Mouse (Mus musculus): ENCODE results near the gene Apbb1ip.

Apbb1ip gene

DNA sequence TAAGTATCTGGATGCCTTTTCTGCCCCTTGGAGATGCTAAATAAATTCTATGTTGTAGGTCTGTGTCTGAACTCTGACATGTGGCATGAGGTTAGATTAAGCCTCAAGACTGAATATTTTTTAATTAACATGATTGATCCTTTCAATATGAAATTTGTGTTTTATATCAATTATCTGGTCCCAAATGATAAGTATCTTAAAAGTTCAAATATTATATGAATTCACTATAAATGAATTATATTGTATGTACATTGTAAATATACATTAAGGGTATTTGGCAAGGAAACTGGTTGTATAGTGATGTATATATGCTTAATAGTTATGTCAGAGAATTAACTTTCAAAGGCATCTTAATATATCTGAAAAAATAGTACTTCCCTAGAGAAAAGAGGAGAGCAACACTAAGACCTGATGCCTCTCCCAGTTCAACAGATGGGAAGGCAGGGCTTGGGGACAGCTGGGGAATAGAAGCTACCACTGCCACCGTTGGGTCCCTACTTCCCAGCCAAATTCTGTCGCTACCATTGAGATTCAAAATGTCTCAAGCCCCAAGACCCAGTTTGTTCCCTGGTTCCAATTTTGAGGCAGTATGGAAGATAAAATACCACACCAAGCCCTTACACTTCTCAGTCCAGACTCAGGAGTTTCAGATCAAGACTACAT is 2.8 kb downstream of the Apbb1ip start:
- no peak for DNase-seq

DNA sequence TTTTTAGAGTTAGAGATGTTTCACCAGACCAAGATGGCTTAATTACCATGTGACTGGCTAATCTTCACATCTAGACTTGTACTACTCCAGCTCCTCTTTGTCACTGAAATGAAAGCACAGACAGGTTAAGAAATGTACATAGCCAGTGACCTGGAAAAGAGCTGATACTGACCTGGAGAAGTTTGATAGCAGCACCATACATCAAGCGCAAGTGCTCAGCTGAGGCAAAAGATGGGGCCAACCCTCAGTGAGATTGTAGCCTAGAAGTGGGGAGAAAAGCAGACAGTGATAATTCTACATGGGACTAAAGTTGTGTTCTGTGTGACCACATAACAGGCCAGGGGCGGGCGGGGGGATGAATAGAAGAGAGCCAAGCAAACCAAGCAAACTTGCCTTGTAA is 3.9 kb downstream of the Apbb1ip start:
- no peak for DNase-seq

DNA sequence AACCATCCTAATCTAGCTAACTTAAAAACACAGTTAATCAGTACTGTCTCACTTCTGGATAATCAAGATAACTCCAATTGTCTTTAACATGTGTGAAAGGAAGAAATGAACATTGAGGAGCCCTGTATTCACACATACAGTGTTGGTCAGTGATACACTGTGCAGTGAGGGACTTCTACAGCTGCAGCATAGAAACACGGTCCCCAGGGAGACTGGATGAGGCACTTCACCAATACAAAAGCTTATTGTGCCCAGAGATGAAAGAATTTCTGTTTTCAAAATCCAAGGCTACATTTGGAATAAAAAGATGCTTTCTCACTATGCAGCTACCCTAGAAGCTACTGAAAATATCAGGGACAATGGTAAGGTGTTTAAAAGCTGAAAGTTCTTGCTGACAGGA is 7.0 kb downstream of the Apbb1ip start:
- DNase-seq: no peak

DNA sequence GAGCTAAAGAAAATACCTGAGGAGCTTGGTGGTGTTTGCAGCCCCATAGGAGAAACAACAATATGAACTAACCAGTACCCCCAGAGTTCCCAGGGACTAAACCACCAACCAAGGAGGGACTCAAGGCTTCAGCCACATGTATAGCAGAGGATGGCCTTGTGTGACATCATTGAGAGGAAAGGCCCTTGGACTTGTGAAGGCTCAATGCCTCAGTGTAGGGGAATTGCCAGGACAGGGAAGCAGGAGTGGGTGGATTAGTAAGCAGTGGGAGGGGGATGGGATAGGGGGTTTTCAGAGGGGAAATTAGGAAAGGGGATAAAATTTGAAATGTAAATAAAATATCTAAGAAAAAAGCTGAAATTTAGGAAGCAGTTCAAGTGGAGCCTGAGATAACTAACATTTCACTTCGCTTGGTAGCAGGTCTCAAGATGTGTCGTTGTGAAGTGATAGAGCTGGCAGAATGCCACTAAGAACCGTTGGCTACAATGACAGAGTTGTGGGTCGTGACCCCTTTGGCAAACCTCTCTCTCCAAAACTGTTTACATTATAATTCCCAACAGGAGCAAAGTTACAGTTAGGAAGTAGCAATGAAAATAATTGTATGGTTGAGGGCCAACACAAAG is 7.6 kb downstream of the Apbb1ip start:
- DNase-seq: no peak

DNA sequence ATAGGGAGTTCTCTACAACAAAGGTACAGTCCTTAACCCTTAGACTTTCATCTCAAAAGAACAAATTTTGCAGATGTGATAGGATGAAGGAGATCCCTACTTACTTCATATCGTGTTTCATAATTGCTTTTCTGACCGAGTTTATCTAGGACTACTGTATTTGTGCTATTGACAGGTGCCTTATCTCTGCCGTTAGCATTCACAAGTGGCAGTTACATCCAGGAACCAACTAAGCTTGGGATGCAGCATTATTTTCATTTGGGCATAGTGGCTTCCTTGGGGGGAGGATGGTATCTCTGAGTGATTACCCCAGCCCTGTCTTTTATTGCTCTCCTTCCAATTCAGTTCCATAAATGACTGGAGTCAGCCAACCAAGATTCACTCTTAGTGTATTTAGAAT is 8.2 kb downstream of the Apbb1ip start:
- no peak for DNase-seq

DNA sequence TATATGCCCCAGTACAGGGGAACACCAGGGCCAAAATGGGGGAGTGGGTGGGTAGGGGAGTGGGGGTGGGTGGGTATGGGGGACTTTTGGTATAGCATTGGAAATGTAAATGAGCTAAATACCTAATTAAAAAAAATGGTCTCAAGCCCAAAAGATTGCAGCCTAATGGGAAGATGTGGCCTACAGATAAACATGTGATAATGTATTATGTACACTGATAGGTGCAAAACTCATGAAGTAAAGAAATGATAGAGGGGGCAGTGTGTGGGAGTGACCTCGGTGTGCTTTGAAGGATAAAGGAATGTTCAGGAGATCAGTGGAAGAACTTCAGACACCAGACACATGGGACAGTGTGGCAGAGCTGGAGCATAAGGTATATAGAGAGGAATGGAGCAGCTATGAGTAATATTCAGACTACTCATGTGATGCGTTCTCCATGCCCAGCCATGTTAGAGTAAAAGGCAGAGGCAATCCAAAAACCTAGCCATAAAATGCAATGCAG is 9.3 kb downstream of the Apbb1ip start:
- no peak for DNase-seq

DNA sequence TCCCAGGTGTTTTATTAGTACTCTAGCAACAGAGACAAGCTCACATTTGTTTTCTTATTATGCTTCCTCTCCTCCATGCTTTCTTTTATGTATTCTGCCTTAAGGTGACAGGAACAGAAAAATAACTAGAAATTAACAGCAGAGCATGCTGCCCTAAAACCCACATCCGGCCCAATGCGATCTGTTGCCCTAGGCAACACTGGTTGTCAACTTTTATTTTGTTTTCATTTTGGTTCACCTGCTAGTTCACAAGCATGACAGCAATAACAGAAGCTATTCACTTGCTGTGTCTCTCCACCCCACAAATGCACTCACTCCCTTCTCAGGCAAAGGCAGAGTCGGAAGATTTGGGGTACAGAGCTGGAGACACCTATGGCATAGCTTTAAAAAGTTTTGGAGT is 10.3 kb downstream of the Apbb1ip start:
- DNase-seq: peak; percentile 83 to 87

DNA sequence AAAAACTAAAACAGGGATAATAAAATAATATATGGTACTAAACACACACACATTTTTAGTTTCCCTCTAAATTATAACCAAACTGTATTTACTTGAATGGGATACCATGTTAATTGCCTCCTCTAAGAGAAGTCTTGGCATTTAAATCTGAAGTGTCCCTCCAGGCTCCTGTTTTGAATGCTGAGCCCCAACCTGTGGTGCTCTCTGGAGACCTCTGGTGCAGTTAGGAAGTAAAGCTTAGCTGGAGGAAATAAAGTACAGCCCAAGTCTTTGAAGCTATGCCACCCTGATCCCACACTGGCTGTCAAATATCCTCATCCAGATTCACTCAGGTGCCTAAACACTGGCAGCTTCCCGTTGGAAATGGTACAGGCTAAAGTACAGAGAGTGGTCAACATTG is 10.9 kb downstream of the Apbb1ip start:
- DNase-seq: peak in 1 of 2 experiments; percentile 33

DNA sequence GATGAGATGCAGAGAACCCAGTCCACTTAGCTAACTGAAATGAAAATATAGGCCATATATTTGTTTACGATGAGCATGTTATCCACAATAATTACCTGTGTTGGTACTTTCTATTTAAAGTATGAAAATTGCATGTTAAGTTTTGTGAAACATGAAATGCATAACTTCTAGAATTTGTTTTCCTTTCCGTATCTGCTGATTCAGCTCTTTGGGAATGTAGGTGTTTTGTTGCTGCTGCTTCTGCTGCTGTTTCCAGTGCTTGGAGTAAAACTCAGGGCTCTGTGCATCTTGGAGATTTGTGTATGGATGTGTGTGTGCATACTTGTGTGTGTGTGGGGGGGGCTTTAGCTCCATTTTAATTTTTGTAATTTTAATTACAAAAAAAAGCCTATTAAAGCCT is 14.8 kb downstream of the Apbb1ip start:
- no peak for DNase-seq

DNA sequence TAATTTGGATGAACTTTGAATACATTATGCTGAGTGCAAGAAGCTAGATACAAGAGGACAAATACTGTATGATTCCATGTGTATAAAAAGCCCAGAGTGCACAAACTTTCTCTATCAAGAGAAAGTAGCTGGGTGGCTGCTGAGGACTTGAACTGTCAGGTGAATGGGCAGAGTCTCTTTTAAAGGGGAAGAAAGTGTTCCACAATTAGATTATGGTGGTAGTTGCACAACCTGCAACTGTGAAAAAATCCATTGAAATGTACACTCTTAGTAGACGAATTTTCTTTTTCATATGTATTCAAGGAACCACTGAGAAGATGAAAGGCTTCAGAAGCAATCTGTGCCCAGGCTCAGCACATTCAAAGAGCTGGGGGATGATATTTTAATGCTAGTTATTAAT is 15.7 kb downstream of the Apbb1ip start:
- DNase-seq: no peak

DNA sequence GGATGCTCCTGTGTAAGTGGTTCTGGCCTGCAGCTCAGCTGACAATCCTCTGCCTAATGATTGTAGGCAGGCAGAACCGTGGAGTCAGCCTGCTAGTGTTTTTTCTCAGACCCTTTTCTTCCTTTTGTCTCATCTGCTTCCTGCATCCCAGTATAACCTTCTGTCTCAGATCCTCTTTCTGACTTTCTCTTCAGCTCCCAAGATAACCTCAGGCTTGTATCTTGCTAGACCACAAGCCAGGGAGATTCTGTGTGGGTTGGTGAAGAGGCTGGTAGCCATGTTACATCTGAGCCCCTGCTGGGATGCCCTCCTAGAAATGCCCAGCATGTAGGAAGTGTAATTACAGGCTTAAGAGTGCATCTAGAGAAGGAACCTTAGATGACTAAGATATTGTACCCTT is 16.5 kb downstream of the Apbb1ip start:
- no peak for DNase-seq

DNA sequence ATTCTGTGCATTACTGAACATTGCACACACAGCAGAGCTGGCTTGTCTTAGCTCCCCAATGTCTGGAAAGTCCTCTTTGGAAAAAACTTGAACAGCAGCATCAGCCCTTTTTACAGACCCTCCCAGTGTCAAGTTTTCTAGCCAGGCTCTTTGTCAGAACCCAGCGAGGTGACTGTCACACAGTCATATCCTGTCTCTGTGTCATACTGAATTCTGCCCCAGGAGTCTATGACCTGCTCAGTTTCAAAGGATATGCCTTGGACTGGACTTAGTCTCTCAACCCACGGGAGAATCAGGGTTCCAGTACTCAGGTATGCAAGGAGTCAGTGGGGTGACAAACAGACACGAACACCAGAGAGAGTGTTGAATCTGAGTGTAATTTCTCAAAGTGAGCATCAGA is 21.2 kb downstream of the Apbb1ip start:
- no peak for DNase-seq

DNA sequence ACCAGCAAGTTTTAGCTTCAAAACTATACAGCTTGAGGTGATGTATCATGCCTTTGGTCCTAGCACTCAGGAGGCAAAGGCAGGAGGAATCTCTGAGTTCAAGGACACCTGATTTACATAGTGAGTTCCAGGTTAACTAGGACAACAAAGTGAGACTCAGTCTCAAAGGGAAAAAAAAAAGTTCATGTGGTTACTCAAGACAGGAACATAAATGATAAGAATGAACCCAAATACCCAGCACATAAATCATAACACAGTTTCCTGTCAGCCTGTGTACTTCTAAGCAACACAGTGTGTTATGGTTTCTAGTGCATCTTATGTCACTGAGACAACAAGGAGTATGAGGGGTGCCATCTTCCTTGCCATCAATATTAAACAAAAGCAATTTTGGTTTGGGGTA is 22.6 kb downstream of the Apbb1ip start:
- DNase-seq: no peak

DNA sequence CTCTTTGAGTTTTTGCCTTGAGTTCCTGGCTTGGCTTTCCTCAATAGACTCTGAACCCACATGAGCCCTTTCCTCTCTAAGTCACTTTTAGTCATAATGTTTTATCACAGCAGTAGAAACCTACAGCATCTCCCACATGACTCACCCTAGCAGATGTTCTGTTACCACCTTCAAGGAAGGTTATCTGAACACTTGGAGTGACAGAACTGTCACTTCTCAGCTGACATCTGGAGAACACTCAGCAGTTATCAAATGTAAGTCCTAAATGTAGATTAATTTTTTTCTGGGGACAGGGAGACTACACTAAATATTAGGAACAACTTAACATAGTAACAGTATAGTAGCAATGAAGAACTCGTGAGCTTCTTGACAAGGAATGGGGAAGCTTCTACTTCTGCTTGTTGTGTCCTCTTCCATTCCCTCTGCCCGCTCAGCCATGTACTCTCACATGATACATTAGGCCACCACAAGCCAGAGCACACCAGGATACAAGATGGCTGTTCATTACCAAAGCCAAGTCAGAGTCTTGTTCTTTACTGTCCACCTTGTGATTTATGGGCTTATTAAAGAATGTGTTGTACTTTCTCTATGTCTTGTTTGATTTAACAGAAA is 25.6 kb downstream of the Apbb1ip start:
- DNase-seq: peak; percentile 54 to 63

DNA sequence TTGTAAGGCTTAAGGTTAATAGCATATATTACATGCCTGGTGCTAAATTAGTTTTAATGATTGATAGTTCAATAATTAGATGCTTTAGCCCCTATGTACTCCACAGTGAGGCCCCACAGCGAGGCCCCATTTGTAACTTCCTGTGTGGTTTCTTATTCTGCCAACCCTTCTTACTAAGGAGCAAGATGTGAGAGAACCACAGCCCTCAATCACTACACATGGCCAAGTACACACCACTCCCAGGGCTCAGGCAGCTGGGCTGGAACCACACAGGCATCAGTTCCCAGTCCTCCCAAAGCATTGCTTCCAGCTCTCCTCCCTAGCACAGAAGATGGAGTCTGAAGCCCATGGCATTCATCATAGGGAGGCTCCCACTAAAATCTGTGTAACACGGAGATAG is 31.7 kb downstream of the Apbb1ip start:
- DNase-seq: peak; percentile 37 to 47

DNA sequence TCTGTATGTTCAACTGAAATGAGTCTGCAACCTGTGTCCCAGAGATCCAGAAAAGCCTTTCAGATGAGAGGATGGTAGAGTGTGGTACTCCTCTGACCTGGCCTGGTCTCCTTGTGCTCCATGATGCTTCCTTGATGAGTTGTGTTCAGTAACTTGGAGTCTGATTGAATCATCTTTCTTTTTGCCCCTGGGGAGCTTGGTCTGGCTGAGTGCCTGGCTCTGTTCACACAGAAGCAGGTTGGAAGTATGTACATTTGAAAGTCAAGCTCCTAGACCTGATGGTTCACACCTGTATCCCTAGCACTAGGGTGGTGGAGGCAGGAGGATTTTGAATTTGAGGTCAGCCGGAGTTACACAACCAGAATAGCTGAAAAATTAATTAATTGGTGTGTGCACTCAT is 32.7 kb downstream of the Apbb1ip start:
- peak; percentile 35 to 42 for DNase-seq

DNA sequence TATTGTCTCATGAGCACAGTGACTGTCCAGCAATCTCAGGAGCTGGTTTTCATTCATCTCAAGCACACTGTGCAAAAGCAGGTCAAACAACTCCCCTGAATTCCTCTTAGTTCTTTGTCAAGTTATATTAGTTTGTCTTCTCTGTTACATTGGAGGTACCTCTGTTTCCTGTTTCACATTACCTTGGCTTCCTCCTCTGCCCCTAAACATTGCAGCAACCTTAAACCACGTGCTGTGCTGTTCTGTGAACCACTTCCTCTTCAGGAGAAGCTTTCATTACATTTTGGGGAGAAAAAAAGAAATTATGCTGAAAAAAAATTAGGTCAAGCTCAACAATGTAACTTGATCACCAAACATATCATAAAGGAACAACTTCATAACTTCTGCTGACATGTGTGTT is 33.4 kb downstream of the Apbb1ip start:
- peak; percentile 66 for DNase-seq

DNA sequence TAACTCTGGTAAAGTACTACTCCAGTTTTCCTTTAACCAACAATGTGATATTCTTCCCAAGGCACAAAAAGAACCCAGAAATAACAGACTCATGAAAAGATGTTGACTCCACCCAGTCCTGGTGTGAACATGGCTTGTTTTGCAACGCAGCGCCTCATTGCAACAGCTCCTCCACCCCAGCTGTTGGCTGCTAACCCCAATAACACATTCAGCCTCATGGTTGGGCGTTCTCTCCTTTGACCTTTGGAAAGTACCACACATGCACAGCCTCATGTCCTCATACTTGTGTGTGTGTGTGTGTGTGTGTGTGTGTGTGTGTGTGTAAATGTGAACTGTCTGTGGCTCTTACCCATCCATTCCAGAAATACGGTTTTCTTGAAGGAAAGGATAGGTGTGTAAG is 37.0 kb downstream of the Apbb1ip start:
- no peak for DNase-seq

DNA sequence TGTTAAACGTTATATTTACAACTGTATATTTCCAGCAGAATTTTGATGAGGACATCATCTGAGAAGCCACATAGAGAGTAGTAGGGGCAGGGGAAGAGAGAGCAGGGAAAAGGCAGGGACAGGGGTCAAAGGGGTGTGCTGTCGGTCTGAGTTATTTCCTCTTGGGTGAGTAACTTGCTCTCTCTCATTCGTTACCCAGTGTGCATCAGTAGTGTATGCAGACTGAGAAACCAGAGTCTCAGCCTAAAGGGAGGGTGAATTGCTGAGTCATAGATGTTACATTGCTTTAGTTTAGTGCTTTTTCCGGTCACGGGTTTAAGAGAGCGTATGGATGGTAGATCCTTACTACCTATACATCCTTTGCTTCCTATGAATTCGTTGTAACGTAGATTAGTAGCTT is 37.6 kb downstream of the Apbb1ip start:
- no peak for DNase-seq

DNA sequence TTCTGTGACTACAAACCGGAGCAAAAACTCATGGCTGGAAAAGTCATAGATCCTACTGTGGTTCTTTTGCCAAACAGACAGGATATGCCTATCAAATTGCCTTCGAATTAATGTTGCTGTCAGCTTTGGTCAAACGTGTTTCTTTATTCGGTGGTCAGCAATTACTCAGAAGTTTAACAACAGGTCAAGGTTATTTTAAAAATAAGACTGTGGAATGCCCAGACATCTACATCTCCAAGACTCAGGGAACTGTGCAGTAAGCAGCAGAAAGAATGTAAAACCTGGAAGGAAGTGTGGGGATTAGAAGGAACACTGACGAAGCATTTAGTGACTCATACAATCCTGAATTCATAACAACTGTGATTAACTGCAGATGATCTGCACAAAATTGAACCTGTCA is 40.0 kb downstream of the Apbb1ip start:
- DNase-seq: no peak

DNA sequence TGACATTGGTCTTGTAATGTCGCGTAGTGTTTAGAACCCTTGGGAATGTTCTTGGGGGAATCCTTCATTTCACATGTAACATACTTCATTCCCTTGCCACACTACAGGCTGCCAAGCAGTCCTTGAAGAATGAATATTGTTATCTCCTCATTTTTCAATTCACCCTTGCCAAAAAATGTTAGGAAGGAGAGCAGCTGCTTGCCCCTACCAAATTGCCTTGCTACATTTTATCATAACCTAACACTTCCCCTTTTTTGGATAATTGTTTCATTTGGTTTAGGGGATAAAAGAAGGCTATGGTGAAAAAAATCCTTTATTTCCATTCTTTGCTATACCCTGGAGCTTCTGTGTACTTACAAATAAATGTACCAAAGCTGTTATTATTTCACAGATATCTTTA is 41.8 kb downstream of the Apbb1ip start:
- no peak for DNase-seq

DNA sequence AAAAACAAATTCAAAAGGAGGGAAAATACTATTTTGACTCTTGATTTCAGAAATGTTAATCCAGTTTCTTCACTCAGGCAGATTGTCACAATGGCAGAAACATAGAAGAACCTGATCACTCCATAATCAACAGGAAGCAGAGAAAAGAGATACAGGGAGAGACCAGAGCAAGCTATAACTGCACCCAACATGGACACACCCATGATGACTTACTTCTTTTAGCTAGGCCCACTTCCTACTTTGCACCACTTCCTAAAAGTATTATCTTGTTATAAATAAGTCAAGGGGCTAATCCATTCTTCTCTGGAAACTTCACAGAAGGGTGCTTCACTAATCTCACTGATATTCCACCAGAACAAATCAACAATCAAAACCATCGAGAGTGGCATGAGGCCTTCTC is 42.3 kb downstream of the Apbb1ip start:
- peak in 1 of 2 experiments; percentile 19 for DNase-seq

DNA sequence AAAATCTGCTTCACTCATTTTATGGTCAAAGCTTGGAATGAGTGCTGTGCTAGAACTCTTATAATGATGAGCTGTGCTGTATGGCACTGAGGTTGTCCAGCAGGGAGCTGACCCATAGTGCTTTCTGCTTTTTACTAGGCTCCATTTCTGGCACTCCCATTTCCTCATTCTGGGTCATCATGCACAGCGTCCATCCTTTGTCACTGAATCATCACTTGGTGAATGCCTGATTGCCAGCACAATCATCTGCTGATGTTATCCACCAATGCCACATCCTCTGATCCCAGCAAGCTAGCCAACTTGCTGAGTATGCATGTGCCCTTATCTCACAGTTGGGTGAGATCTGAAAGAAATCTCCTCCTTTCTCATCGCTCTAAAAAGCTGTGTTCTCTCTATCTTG is 48.4 kb downstream of the Apbb1ip start:
- DNase-seq: no peak

DNA sequence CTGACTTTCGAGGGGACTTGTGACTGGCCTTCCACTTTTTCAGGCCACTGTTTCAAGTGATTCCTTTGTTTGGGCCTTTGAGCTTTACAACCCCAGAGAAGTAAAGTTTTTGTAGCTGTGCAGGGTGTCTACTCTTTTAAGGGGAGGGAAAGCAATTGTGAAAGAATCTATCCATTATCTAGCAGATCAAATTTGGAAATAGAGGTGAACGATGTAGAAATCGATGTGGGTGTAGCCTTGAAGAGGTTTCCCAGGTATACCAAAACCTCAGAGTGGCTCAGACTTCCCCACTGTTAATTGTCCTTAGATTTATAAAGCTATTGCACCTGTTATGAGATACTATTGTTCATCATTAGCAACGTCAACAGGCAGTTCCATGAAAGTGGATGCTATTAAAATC is 71.6 kb downstream of the Apbb1ip start:
- DNase-seq: no peak

DNA sequence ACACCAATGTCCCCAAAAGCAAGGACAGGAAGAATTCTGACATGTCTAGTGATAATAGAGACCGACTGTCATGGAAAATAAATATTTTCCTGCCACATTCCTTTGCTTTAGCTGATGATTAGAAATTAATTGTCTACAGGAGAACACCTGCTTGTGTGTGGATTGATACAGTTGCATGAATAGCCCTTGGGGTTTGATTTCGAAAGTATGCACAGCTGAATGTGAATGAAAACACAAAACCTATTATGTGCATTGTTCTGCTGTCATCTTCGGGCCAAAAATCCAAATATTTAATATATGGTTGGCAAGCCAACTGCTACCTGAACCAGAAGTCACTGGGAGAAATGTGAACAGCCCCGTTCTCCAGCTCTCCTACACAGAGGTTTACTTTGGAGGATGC is 78.0 kb downstream of the Apbb1ip start:
- no peak for DNase-seq
